Mouse (Mus musculus): Measurements from ENCODE around the gene Rb1. TPM values are rescaled to one million over a fixed set of nuclear protein-coding genes. Genes with fewer than 3 reads are reported as not detected.

Rb1 gene
- total and polyA plus RNA-seq, 3 experiments, result 6.3 to 13.2 TPM; not detected in 1

DNA sequence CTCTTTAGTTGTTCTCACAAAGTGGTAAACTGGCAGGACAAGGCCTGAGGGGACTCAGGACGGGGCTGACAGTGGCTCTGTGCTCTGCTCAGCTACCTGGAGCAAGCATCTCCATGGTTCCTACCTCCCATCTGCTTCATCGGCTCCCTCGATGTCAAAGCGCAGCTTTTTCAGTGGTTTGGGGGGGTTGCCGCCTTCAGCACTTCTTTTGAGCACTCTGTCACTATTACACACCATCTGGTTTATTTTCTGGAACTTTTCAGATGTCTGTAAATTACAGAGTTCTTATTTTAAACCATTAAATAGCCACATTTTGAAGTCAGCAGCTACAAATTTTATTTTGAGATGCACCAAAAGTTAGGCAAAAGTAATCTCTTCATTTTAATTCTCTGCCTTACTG is 126.6 kb downstream of the Rb1 start:
- no peaks in the 10 kb centered on the region; a peak in 2 of 4 replicates for H3K36me3 ChIP-seq (ENCODE audit: control insufficient read depth in 1 of 2, insufficient read depth in 2 of 2, low read length in 2 of 2)
- no peaks in the 10 kb centered on the region for H3K27me3 ChIP-seq (ENCODE audit: control insufficient read depth in 1 of 2, insufficient read depth in 2 of 2, low read length in 2 of 2)
- H3K4me1 ChIP-seq (ENCODE audit: control insufficient read depth in 1 of 2, insufficient read depth in 2 of 2, low read length in 2 of 2), result no peaks in the 10 kb centered on the region; a peak in 1 of 4 replicates
- no peak overlapping the region for H3K27ac ChIP-seq (ENCODE audit: control insufficient read depth, low read depth, low read length)
- H3K79me2 ChIP-seq (ENCODE audit: control insufficient read depth, insufficient read depth, low read length, poor library complexity), result no peaks in the 10 kb centered on the region
- H3K9me3 ChIP-seq (replicated peaks; ENCODE audit: insufficient read depth, low read length), result no peaks in the 10 kb centered on the region
- no peak overlapping the region for H3K9ac ChIP-seq (ENCODE audit: control insufficient read depth, low read depth, low read length, poor library complexity, severe bottlenecking)
- DNase-seq (ENCODE audit: low read depth, low spot score), result no peak
- TF ChIP-seq E2F4 (IDR thresholded peaks at IDR 0.05; ENCODE audit: borderline replicate concordance, low read depth, low read length) (no peak), NELFE (IDR thresholded peaks at IDR 0.05; ENCODE audit: low read depth, low read length) (no peak)
- H3K4me3 ChIP-seq (ENCODE audit: control insufficient read depth in 1 of 2, insufficient read depth in 1 of 2, low read depth in 2 of 2, low read length in 2 of 2), result no peak overlapping the region

DNA sequence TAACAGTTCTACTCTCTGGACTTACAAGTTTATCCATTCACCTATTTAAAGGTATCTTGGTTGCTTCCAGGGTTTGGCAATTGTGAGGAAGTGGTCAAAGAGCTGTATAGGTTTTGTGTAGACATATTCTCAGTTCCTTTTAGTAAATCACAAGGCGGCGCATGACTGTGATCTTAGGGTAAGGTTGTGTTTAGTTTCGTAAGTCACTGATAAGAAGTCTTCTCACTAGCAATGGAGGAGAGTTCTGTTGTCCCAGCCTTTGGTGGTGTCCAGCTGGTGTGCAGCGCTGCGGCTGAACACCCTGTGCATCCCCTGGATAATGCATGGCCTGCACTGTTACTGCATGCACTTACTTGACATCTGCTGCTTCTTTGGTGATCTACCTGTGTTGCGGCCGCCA is 138.7 kb downstream of the Rb1 start:
- Histone ChIP-seq H3K9me3 (replicated peaks; ENCODE audit: insufficient read depth, low read length) (no peaks in the 10 kb centered on the region), H3K9ac (ENCODE audit: control insufficient read depth, low read depth, low read length, poor library complexity, severe bottlenecking) (no peak overlapping the region), H3K4me3 (ENCODE audit: control insufficient read depth in 1 of 2, insufficient read depth in 1 of 2, low read depth in 2 of 2, low read length in 2 of 2) (no peak overlapping the region), H3K27me3 (ENCODE audit: control insufficient read depth in 1 of 2, insufficient read depth in 2 of 2, low read length in 2 of 2) (no peaks in the 10 kb centered on the region), H3K79me2 (ENCODE audit: control insufficient read depth, insufficient read depth, low read length, poor library complexity) (no peaks in the 10 kb centered on the region), H3K36me3 (ENCODE audit: control insufficient read depth in 1 of 2, insufficient read depth in 2 of 2, low read length in 2 of 2) (no peaks in the 10 kb centered on the region), H3K27ac (ENCODE audit: control insufficient read depth, low read depth, low read length) (no peak overlapping the region), H3K4me1 (ENCODE audit: control insufficient read depth in 1 of 2, insufficient read depth in 2 of 2, low read length in 2 of 2) (no peaks in the 10 kb centered on the region)
- TF ChIP-seq BHLHE40 (IDR thresholded peaks at IDR 0.05; ENCODE audit: borderline replicate concordance, low read depth, low read length) (no peak), RCOR1 (IDR thresholded peaks at IDR 0.05; ENCODE audit: low read depth, low read length) (no peak), TBP (IDR thresholded peaks at IDR 0.05; ENCODE audit: low read depth, low read length) (no peak), USF2 (IDR thresholded peaks at IDR 0.05; ENCODE audit: borderline replicate concordance in 1 of 2, insufficient read depth in 1 of 2, low read depth in 1 of 2, low read length in 2 of 2) (no peak), NELFE (IDR thresholded peaks at IDR 0.05; ENCODE audit: low read depth, low read length) (no peak), TCF12 (IDR thresholded peaks at IDR 0.05; ENCODE audit: low read depth, low read length) (no peak), ZC3H11A (IDR thresholded peaks at IDR 0.05; ENCODE audit: low read depth, low read length) (no peak), MEF2A (IDR thresholded peaks at IDR 0.05; ENCODE audit: extremely low read depth, insufficient replicate concordance, low read depth, low read length, poor library complexity, severe bottlenecking) (no peak), ZNF384 (IDR thresholded peaks at IDR 0.05; ENCODE audit: low read depth, low read length) (no peak), MAX (IDR thresholded peaks at IDR 0.05; ENCODE audit: low read length) (no peak), TAL1 (IDR thresholded peaks at IDR 0.05; ENCODE audit: low read length) (no peak)
- no peak for DNase-seq (ENCODE audit: low read depth, low spot score)

DNA sequence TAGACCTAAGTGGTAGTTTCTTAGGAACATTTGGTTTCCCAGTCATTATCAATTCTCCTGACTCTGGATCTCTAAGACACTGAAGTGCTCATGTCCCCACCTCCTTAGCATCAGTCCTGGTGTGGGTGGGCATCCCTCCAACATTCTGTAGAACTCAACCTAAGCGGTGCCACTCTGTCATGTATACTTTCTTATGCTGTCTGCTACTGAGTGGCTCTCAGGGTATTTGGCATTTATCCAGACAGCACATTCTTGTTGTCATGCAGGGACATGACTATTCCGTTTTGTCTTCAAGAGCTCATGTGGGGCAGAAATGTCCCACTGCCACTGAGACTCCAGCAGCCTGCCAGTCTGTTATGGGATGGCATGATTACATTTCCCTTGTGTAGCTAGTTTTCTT is 144.5 kb downstream of the Rb1 start:
- TF ChIP-seq ETS1 (IDR thresholded peaks at IDR 0.05; ENCODE audit: low read depth, low read length), result no peak
- TF ChIP-seq USF1 (IDR thresholded peaks at IDR 0.05; ENCODE audit: low read depth, low read length), result no peak
- no peak for TF ChIP-seq ZKSCAN1 (IDR thresholded peaks at IDR 0.05; ENCODE audit: low read depth, low read length)
- no peak for TF ChIP-seq POLR2AphosphoS5 (IDR thresholded peaks at IDR 0.05; ENCODE audit: borderline replicate concordance, low read depth, low read length)
- TF ChIP-seq HCFC1 (IDR thresholded peaks at IDR 0.05; ENCODE audit: low read depth, low read length), result no peak
- no peak for TF ChIP-seq TCF12 (IDR thresholded peaks at IDR 0.05; ENCODE audit: low read depth, low read length)
- no peak for TF ChIP-seq RAD21 (IDR thresholded peaks at IDR 0.05; ENCODE audit: low read depth, low read length)
- no peak for TF ChIP-seq RCOR1 (IDR thresholded peaks at IDR 0.05; ENCODE audit: low read depth, low read length)
- no peak for TF ChIP-seq POLR2A (IDR thresholded peaks at IDR 0.05; ENCODE audit: control insufficient read depth in 1 of 2, insufficient read depth in 1 of 2, low read depth in 1 of 2, low read length in 2 of 2, poor library complexity in 1 of 2)
- H3K79me2 ChIP-seq (ENCODE audit: control insufficient read depth, insufficient read depth, low read length, poor library complexity), result no peaks in the 10 kb centered on the region
- DNase-seq (ENCODE audit: low read depth, low spot score), result no peak
- H3K36me3 ChIP-seq (ENCODE audit: control insufficient read depth in 1 of 2, insufficient read depth in 2 of 2, low read length in 2 of 2), result peaks cover 0 to 3% of the 10 kb centered on the region in 2 experiments; a peak in 1 of 4 replicates
- H3K9me3 ChIP-seq (replicated peaks; ENCODE audit: insufficient read depth, low read length), result no peaks in the 10 kb centered on the region
- H3K9ac ChIP-seq (ENCODE audit: control insufficient read depth, low read depth, low read length, poor library complexity, severe bottlenecking), result no peak overlapping the region
- H3K4me1 ChIP-seq (ENCODE audit: control insufficient read depth in 1 of 2, insufficient read depth in 2 of 2, low read length in 2 of 2), result peaks cover 0 to 13% of the 10 kb centered on the region in 2 experiments; a peak in 2 of 4 replicates
- H3K27ac ChIP-seq (ENCODE audit: control insufficient read depth, low read depth, low read length), result no peak overlapping the region
- no peak overlapping the region for H3K4me3 ChIP-seq (ENCODE audit: control insufficient read depth in 1 of 2, insufficient read depth in 1 of 2, low read depth in 2 of 2, low read length in 2 of 2)
- no peaks in the 10 kb centered on the region for H3K27me3 ChIP-seq (ENCODE audit: control insufficient read depth in 1 of 2, insufficient read depth in 2 of 2, low read length in 2 of 2)

Data from MEL (cell line).